Mouse (Mus musculus): ENCODE results near the gene Lcor. TPM values are rescaled to one million over a fixed set of nuclear protein-coding genes. Genes with fewer than 3 reads are reported as not detected.

The Lcor gene
- total RNA-seq (2021) = 10 to 100 TPM; 19.0 to 21.4 TPM

DNA sequence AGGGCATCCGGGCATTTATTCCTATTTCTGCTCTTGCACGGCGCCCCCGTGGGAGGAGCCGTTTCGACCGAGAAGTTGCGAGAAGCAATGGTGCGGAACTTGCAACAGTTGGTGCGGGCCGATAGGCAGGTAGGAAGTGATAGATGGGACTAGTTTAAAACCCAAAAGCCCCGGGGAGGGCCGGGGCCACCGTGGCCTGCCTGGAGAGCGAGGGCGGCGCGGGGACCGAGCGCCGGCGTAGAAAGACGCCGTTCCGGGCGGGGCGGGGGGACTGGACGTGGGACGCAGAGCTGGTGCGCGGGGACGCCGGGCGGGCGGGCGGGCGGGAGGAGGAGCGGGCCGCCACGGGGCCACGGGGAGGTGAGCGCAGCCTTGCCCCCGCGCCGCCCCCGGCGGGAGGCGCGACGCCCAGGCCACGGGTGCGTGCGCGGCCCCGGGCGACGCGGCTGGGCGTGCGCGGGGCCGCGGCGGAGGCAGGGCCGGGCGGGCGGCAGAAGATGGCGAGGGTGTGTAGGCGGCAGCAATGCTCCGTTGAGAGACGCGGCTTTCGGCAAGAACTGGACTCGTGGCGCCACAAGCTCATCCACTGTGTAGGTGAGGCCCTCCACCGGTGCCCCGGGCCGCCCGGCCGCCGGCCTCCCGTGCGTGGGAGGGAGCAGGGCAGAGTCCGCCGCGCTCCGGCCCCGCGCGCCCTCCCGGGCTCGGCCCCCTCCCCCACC, at the start of gene Lcor:
Gene Lcor (plus strand): TSS at position 448 of the 719 bp plus-strand sequence.
- peak; percentile 84 to 86 for DNase-seq

DNA sequence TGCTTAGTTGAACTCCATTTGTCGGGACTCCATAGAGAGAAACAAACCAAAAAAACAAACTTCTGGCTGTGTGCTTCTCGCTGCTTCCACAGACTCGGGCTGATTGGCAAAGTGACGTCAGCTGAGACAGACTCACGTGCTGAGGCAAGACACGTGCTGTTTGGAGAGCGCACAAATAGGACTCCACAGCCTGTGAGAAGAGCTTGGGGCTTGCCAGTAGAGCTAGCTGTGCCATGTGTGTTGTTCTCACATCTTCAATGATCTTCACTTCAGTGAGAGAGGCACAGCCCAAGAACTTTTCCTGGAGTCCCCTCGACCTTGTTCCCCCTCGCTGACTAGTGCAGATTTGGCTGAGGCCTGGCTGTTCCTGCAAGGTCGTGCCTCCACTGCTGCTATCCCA, 47.1 kb upstream of the Lcor start:
- DNase-seq = no peak

DNA sequence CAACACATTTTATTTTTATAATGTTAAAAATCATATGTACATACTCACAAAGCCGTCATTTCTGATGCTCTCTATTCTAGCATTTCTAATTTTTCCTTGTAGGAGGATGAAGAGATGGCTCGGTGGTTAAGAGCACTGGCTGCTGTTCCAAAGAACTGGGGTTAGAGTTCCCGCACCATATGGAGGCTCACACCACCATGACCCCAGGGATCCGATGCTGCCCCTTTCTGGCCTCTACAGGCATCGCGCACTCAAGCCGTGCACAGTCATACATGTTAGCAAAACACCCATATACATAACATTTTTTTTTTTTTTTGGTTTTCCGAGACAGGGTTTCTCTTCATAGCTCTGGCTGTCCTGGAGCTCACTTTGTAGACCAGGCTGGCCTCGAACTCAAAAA, 46.0 kb upstream of the Lcor start:
- no peak for DNase-seq

DNA sequence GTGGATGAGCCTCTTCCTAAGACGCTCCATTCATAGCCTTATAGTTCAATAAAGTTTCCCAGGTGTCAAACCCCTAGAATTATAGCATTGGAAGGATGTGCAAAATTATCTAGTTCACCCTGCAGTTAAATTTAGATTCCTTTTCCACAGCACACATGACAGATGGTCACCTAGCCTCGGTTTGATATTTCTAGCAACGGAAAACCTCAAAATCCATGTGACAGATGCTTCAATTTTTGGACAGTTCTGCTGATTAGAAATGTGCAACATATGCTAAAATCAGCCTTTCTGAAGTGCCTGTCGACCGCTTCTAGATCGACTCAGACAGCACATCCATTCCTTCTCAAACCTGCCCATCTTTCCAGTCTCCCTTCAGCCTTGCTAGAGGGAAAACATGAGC, 43.5 kb upstream of the Lcor start:
- peak; percentile 7 to 27 for DNase-seq

DNA sequence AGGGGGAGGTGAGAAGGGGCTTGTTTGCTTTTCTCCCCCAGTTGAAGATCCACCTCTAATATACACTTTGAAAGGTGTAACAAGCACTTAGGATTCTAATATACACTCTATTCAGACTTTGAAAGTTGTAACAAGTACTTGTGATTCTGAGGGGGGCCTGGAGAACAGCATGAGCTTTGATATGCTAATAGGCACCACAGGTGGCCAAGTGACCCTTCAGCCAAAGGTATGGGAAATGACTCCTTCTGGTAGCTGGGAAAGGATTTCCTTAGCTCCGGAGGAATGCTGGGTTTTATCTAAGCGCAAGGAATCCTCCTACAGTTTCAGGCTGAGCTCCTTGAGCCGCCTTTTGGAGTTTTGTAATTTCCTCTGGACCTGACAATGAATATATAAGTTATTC, 41.0 kb upstream of the Lcor start:
- no peak for DNase-seq

DNA sequence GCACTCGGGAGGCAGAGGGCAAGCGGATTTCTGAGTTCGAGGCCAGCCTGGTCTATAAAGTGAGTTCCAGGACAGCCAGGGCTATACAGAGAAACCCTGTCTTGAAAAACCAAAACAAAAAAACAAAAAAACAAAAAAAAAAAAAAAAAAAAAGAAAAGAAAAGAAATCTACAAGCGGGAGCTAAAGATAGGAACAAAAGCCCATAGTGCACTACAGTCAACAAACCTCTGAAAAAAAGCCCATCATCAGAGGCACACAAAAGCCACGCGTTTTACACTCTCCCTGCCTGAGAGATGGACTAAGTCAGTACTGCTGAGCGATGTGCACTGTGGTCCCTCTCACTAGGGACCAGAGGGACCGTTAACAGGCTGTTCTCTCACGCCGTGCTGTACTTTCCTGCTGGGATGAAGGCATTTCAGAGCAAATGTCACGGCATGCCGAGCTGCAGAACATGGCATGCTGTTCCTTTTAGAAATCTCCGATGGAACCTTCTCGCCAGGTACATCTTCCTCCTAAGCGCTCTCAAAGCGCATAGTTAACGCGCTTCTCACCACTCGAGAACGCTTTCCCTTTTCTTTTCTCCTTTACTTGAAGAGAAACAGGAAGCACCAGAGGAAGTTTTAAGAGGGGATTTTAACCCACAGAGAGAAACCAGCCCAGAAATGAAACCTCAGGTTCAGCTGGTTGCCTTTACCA, 40.4 kb upstream of the Lcor start:
- no peak for DNase-seq

DNA sequence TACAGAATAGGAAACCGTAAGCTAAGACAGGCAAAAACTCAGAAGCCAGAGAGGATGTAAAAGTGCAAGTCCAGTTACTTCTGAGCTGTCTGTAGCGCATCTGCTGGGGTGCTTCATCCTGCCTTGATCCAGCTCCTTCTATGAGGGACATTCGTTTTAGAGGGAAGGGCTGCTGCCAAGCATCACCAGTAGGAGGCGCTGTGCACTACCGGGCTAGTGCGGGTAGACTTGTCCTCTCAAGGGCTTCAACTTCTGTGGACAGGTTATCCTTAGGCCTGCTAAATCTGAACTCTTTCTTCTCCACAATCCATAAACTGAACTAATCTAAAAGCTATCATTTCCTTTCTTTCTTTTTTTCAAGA, 39.8 kb upstream of the Lcor start:
- DNase-seq = no peak

DNA sequence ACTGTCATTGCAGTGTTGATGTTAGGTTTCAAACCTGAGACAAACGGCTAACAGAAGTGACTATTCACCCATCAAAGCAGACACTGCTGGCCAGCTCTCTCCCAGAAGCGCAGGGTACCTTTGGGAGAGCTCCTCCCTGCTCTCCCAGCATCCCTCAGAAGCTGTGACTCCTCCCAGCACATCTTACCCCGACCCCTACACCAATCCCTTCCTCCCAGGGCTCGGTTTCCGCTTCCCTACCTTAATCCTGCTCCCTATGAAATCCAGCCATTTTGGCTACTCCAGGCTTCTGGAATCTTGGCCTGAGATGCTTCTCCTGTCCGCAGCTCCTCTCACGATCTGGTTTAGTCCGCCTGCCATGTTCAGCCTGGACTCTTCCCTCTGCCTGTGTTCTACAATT, 37.9 kb upstream of the Lcor start:
- no peak for DNase-seq

DNA sequence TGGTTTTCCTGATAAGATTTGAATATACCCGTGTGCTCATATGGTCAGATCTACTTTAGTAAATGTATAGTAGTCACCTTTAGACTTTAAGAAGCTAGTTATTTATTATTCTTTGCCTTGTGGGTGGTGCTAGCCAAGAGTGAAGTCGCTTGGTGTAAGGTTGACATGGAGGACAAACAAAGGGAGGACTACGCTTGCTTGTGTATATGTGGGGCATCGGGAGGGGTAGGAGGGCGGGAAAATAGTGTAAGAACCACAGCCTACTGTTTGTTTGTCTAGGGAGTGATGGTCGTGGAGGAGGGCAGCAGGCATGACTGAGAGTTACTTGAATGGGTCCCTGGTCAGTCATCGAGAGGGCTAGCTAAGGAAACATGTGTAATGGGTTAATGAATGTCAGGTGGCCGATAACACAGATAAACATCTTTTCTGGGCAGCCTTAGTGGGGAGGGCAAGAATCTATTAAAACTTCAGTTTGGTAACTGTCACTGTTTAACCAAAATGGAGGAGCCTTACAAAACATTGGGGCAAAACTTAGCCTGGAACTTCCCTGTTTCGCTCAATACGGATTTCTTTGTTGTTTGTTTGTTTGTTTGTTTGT, 37.3 kb upstream of the Lcor start:
- DNase-seq = no peak

DNA sequence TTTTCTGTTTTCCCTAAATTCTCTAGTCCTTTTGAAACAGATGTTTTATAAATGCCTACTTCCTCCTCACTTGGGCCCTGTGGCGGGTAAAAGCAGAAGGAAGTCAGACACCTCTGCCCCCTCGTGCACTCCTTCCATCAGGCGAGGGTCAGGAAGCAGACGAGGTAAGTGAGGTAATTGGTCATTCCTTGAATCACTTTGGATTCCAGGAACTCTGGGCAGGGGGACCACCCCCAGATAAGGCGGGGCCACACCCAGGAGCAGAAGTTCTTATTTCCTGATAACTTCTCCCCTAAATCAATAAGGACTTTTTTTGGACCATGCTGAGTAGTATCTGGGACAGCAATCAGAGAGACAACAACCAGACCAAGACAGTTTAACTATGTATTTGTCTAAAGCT, 36.7 kb upstream of the Lcor start:
- DNase-seq = no peak

DNA sequence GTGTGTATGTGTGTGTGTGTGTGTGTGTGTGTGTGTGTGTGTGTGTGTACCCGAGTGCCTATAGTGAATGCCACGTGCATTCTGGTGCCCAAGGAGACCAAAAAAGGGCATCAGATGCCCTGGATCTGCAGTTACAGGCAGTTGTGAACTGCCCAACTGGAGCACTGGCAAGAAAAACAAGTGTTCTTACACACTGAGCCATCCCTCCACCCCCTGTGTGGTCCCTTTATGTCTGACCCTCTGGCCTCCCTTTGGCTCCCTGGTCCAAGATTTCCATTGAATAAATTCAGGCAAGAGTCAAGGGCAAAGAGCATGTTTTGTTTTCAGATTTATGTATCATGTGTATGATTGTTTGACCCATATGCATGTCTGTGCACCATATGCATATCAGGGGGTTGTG, 35.3 kb upstream of the Lcor start:
- no peak for DNase-seq

DNA sequence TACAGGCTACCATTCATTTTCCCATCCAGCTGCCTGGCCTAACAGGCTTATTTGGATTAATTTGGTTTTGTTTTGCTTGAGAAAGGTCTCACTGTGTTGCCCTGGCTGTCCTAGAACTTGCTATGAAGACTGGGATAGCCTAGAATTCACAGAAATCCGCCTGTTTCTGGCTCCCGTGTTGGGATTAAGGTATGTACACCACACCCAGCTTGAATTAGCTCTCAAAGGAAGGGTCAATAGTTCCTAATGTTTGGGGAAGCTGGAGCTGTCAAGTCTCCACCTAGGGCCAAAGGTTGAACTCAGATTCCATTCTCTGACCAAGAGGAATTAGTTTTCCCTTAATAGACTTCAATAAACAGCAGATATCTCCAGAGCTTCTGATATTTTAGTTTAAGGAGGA, 34.7 kb upstream of the Lcor start:
- DNase-seq = no peak

DNA sequence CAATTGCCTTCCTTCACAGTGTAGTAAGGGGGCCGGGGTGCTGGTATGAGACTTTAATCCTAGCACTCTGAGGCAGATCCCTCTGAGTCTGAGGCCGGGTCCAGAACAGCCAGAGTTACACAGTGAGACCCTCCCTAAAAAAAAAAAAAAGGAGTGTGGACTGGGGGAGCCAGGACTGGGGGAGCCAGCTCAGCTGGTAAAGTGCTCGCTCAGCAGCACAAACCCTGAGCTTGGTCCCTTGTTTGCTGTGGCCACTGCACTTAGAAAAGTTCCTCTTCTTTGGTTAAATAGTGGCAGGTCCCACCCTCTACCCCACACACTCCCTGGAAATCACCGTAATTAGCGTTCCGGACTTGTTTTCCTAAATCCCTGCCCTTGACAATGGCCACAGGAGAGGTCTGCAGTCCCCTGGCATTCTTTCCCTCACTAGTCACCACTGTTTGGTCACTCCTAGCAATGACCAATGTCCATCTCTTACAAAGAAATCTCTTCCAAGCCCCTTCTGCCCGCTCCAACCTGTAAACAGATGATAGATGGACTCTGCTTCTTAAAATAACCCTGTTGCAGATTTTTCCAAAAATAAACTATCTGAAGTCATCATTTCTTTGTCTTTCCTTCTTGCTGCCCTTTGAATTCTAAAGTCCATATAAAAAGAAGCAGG, 32.9 kb upstream of the Lcor start:
- no peak for DNase-seq

DNA sequence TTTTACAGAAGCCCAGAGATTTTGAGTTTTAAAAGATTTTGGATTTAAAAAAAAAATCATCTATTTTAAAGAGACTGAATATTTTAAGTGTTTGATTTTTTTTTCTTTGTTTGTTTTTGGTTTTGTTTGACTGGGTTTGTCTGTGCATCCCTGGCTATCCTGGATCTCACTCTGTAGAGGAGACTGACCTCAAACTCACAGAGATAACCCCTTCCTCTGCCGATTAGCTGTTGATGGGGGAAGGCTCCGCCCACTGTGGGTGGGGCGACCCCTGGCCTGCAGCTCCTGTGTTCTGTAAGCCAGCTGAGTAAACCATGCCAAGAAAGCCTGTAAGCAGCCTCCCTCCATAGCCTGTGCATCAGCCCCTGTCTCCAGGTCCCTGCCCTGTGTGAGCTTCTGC, 30.3 kb upstream of the Lcor start:
- DNase-seq = no peak

DNA sequence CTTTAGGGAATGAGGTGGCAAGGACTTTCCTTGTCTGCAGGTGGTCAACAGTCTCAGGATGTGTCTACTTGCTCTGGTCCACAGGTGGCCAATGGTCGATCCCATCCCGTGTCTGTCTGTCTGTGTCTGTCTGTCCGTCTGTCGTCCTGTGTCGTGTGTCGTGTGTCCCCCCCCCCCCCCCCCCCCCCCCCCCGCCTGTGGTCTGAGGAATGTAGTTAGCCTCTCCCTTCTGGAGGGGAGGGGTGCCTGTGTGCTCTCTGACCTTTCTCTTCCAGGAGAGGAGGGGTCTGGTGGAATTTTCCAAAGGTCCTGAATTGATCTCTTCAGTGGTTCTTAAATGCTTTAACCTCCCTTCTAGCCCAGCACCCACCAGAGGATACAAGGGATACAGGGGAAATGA, 27.8 kb upstream of the Lcor start:
- no peak for DNase-seq

DNA sequence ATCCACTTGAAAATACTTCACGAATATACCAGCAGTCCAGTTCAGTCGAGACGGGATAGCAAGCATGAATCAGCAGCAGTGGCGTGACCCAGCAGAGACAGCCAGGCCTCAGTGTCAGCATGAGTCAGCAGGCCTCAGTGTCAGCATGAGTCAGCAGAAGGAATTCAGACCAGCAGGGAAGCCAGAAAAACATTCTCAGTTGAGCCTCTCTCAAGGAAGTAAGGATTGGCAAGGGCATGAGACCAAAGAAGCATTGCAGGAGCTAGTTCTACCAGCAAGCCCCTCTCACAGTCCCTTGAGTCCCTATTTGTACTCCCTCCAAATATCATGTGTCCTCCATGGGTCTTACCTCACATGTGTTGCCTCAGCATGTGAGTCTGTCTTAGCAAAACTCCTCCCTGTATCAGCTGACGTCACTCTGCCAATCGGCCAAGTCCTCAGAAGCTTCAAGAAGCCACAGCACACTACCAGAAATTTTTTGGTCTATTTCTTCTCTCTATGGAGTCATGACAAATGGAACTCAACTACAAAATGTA, 27.3 kb upstream of the Lcor start:
- no peak for DNase-seq

DNA sequence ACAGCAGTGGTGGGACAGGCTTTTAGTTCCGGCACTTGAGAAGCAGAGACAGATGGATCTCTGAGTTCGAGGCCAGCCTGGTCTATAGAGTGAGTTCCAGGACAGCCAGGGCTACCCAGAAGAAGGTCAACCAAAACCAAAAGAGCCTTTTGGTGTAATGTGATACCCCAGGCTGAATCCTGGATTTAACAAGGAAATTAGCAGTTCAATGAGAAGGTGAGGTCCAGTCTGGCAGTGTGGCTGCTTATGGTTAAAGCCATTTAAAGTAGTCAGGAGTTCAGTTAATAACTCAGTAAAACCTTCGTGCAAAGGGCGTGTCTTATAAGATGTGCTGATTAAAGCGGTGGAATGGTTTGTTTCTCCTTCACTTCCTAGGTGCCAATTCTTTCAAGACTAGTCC, 25.3 kb upstream of the Lcor start:
- no peak for DNase-seq

DNA sequence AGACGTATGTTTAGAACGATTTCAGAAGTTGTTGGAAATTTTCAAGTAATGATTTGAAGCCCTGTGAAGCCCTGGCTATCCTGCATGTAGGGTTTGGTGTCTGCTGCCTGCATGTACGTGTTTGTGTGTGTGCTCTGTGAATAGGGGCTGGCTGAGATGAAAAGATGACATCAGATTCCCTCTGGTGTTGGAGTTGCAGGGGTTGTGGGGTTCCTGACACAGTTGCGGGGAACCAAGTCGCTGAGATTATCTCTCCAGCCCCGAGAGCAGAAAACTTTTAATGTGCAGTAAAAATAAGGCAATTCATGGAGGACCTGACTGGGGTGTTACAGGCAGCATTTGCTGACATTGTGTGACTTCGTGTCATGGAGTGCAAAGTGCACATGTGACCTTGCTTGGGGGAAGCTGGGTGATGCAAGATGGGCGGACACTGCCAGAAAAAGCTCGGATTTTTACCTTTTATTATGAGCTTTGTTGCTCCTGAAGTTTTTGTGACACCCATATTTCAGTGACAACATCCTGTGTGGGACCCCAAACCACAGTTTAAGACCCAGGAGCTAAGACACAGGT, 20.2 kb upstream of the Lcor start:
- no peak for DNase-seq

DNA sequence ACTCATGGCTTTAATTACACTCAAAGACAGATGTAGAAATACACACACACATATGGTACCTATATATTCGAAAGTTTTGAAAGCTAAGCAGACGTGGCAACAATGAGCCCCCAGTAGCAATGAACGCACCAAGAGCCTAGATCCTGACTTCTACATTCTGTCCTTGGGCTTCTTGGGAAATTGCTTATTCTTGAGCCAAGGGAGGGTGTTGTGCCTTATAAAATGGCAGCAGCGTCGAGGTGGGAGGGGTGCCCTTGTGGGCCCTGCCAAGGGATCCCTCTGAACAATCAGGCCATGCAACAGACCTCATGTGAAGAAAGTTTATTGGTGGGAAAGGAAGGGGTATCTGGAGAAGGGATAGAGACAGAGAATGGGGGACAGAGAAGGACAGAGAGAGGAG, 18.6 kb upstream of the Lcor start:
- DNase-seq = no peak

DNA sequence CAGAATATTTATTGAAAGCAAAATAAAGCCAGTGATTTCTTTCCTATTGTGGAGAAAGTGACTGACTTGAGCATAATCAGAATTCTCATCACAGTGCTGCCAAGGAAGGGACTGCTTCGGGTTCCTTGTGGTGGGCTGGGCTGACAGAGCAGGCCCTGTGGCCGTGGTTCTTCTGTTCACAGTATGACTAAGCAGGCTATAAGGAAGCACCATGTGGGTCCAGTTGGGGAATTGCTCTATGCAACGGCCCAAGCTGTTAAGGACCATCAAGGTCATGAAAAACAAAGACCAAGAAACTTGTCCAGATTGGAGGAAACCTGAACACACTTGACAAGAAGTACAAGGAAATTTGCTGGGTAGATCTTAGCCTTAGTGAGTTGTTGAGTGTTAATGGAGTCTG, 16.0 kb upstream of the Lcor start:
- DNase-seq = no peak

DNA sequence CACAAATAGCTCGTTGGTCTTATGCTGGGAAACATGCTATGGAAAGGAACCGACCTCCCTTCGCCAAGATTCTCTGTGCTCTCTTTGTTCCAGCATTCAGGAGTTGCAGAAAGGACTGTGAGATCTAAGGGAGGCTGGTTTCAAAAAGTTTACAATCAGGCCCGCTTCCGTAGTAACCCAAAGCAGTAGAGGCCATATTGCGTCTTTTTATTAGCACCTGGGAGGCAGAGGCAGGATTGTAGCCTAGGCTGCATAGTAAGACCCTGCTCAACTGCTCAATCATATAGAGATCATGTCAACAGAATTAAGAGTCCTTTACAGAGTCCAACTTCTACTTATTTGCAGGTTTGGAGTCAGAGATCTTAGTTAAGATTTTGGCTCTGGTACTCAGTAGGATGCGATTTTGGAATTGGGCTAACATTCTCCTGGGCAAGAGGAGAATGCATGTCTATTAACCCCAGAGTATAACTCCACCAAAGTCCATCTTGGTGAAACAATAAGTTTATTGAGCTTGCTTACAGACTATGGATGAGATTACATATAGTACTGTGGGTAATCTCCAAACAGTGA, 8.8 kb upstream of the Lcor start:
- no peak for DNase-seq

DNA sequence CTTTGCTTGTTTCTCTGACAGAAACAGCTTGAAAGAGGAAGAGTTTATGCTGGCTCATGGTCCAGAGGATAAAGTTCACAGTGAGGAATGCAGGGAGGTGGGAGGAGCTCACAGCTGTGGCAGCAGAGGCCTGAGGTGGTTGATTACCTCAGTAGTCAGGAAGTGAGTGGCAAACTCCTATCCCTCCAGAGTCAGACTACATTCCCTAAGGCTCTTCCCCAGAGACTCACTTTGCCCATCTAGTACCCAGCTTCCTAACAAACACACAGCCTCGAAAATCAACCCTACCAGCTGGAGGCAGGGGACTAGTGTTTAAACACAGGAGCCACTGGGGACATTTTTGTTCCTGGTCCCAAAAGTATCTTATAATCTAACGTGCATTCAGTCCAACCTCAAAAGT, 7.5 kb upstream of the Lcor start:
- DNase-seq = no peak
